Mouse (Mus musculus) spleen, adult 2 months (tissue): ENCODE data around the gene Dab2ip.

Experiments
- CTCF ChIP-seq: fragments of 200-500 bp; IDR thresholded peaks from 2 replicates; pipeline ENCODE4 v1.5.1; 2011; ENCODE audit warnings: mild to moderate bottlenecking, inconsistent platforms; ENCODE audit not compliant: insufficient read depth, insufficient read length, insufficient replicate concordance; ENCODE audit errors: extremely low read depth
- POLR2A ChIP-seq: fragments of 200-500 bp; IDR thresholded peaks from 2 replicates; pipeline ENCODE4 v1.6.1; 2011; ENCODE audit warnings: low read depth, low read length, inconsistent platforms

- TF ChIP-seq CTCF (no peak), POLR2A (no peak)
These were observed 203.4 kb downstream of the Dab2ip start for GRCm38 (mm10) chr2:35761458-35761857.
